Mouse (Mus musculus) small intestine, adult 2 months (tissue): Measurements from ENCODE around the gene Gpx5. TPM values are rescaled to one million over a fixed set of nuclear protein-coding genes. Genes with fewer than 3 reads are reported as not detected.

Experiments used
- H3K27ac ChIP-seq: fragments of 200-500 bp; 2 replicates; pipeline ENCODE4 v1.5.1; 2012; ENCODE audit warnings: low read depth, low read length, control low read depth, inconsistent platforms; ENCODE audit not compliant: insufficient read depth
- H3K27me3 ChIP-seq: fragments of 200-500 bp; 2 replicates; pipeline ENCODE4 v1.6.1; 2012; ENCODE audit warnings: mild to moderate bottlenecking, moderate library complexity, low read length, inconsistent platforms; ENCODE audit not compliant: control insufficient read depth, insufficient read depth
- H3K36me3 ChIP-seq: fragments of 200-500 bp; 2 replicates; pipeline ENCODE4 v1.6.1; 2012; ENCODE audit warnings: mild to moderate bottlenecking, low read length, control low read depth, inconsistent platforms; ENCODE audit not compliant: control insufficient read depth, insufficient read depth
- H3K4me1 ChIP-seq: fragments of 200-500 bp; 2 replicates; pipeline ENCODE4 v1.6.1; 2012; ENCODE audit warnings: low read length, inconsistent platforms, mixed read lengths; ENCODE audit not compliant: control insufficient read depth, insufficient read depth, insufficient read length
- H3K4me3 ChIP-seq: fragments of 200-500 bp; 2 replicates; pipeline ENCODE4 v1.5.1; 2012; ENCODE audit warnings: low read depth, mild to moderate bottlenecking, control low read depth, inconsistent platforms, low read length, moderate library complexity
- CTCF ChIP-seq: fragments of 200-500 bp; IDR thresholded peaks from 2 replicates; pipeline ENCODE4 v1.5.1; 2012; ENCODE audit warnings: low read depth, mild to moderate bottlenecking, control low read depth, inconsistent platforms, low read length, moderate library complexity, mixed read lengths; ENCODE audit not compliant: insufficient replicate concordance, insufficient read length; ENCODE audit errors: extremely low read depth
- POLR2A ChIP-seq: fragments of 200-500 bp; IDR thresholded peaks from 2 replicates; pipeline ENCODE4 v1.6.1; 2012; ENCODE audit warnings: low read depth, mild to moderate bottlenecking, control low read depth, inconsistent platforms, low read length, moderate library complexity
- WGBS: fragments of 180-500 bp; shearing (Covaris S2); methylation state at CpG from one replicate; pipeline ENCODE4 v1.1.7; 2018; 5-methylcytosine and 5-hydroxymethylcytosine counted together
- polyA plus RNA-seq: library from polyadenylated mRNA; depleted of rRNA; stranded (reverse); fragments of >200 nt; gene quantifications from 2 replicates; pipeline ENCODE4 v1.2.3, GENCODE M21; 2012; rRNA removed

The Gpx5 gene
- polyA plus RNA-seq, 1 experiment, result not detected

DNA sequence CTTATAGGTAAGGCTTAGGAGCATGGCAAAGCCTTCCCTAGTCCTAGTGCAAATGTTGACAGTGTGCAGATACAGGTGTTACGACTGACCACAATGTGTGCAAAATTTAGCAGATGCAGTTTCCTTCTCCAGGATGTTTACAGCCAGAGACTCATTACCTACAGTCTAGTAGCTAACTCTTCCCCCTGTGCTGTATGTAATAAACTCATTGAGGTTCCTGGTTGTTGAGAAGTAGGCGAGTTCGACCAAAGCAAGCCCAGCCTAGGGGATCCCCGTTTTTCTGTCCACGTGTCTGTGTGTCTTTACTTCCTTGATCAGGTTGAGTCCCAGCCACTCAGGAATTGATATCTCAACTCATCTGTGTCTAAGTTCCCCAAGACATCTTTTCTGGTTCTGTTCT lies 48.4 kb downstream of the Gpx5 start:
- 32% methylated on average over 5 of the region's 5 CpGs for WGBS
- Histone ChIP-seq H3K4me3 (no peak overlapping the region), H3K27me3 (no peaks in the 10 kb centered on the region), H3K36me3 (no peaks in the 10 kb centered on the region), H3K4me1 (peaks cover 15% of the 10 kb centered on the region; the same call in 1 of the 2 replicates), H3K27ac (peak overlapping the region; percentile 19; the same call in 1 of the 2 replicates)
- TF ChIP-seq POLR2A (no peak), CTCF (no peak)

DNA sequence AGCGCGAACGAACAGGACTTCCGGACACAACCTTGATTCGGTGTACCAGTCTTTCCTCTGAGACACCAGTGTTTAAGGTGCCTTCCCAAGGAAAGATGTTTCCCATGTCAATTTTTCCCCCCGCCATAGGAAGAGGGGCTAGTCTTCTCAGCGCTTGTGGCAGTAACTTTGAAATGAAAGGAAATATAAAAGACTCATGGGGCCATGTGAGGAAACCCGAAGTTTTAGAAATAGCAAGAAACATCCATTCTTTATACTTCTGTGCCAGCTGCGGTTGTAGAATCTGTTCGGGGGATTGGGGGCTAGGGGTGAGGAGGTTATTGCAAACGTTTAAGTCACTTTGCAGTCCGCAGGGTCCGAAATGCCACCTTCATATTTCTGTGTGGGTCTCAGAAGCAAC lies 49.3 kb downstream of the Gpx5 start:
- TF ChIP-seq CTCF (no peak), POLR2A (no peak)
- Histone ChIP-seq H3K27me3 (no peaks in the 10 kb centered on the region), H3K36me3 (no peaks in the 10 kb centered on the region), H3K4me1 (peaks cover 15% of the 10 kb centered on the region; the same call in 1 of the 2 replicates), H3K27ac (no peak overlapping the region), H3K4me3 (peak overlapping the region; percentile 6; the same call in 1 of the 2 replicates)
- 30% methylated on average over 13 of the region's 13 CpGs for WGBS

DNA sequence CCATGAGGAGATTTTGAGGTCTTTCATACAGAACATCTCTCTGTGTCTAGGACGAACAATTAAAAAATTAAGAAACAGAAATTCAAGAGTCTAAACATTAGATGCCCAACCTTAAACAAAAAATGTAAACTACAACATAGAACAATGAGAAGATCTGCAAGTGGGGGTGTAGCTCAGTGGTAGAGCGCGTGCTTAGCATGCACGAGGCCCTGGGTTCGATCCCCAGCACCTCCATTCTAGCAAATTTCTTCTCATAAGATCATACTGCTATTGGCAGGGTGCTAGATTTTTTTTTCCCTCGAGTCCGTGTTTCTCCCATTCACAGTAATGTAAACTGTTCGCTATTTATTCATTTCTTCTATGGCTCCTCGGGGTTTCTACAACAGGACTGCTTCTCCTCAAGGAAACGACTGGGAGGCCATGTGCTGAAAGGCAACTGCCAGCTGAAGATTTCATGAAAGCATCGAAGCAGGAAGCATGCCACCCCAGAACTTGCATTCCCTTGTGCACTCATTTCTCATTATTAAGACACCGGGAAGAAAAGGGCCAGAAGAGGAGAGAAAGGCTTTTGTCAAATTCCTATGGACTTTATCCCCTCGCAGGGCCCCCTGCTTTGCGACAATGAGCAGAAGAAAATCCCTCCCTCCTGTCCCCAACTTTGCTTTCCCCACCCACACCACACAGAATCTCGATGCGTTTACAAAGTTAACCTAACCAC lies 50.0 kb downstream of the Gpx5 start:
- Histone ChIP-seq H3K27me3 (no peaks in the 10 kb centered on the region), H3K36me3 (no peaks in the 10 kb centered on the region), H3K4me1 (peaks cover 15% of the 10 kb centered on the region; the same call in 1 of the 2 replicates), H3K27ac (no peak overlapping the region), H3K4me3 (peak overlapping the region; percentile 6; the same call in 1 of the 2 replicates)
- WGBS, result 34% methylated on average over 16 of the region's 16 CpGs
- TF ChIP-seq POLR2A, result no peak
- no peak for TF ChIP-seq CTCF

GRCm38 (mm10) chr13:21240788-21241187 lies 51.7 kb downstream of the Gpx5 start:
- Histone ChIP-seq H3K4me3 (no peak overlapping the region), H3K27me3 (no peaks in the 10 kb centered on the region), H3K27ac (no peak overlapping the region), H3K36me3 (no peaks in the 10 kb centered on the region), H3K4me1 (peaks cover 21% of the 10 kb centered on the region; the same call in 1 of the 2 replicates)
- WGBS, result 69% methylated on average over 7 of the region's 7 CpGs
- TF ChIP-seq CTCF (no peak), POLR2A (no peak)

GRCm38 (mm10) chr13:21237161-21237560 lies 55.4 kb downstream of the Gpx5 start:
- Histone ChIP-seq H3K4me1 (peaks cover 10% of the 10 kb centered on the region; the same call in 1 of the 2 replicates), H3K4me3 (no peak overlapping the region), H3K36me3 (no peaks in the 10 kb centered on the region), H3K27ac (peak overlapping the region; percentile 48), H3K27me3 (no peaks in the 10 kb centered on the region)
- 74% methylated on average over 6 of the region's 6 CpGs for WGBS
- TF ChIP-seq POLR2A (no peak), CTCF (no peak)

DNA sequence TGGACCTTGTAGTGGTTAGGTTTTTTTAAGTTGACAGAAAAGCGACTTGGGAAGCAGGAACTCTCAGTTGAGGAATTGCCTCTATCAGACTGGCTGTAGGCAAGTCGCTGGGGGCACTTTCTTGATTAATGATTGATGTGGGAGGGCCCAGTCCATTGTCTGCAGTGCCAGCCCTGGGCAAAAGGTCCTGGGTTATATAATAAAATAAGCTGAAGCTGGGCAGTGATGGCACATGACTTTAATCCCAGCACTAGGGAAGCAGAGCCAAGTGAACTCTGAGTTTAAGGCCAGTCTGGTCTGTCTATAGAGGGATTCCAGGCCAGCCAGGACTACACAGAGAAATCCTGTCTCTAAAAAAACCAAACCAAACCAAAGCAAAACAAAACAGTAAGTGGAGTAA lies 55.8 kb downstream of the Gpx5 start:
- WGBS, result 16% methylated on average over 2 of the region's 2 CpGs
- no peak overlapping the region for H3K4me3 ChIP-seq
- H3K27me3 ChIP-seq, result no peaks in the 10 kb centered on the region
- H3K27ac ChIP-seq, result peak overlapping the region; percentile 77
- H3K36me3 ChIP-seq, result no peaks in the 10 kb centered on the region
- peaks cover 10% of the 10 kb centered on the region; the same call in 1 of the 2 replicates for H3K4me1 ChIP-seq
- TF ChIP-seq POLR2A, result no peak
- no peak for TF ChIP-seq CTCF

Other genes with a start within 250 kb of the Gpx5 start
- gene Olfr1370, start 217.8 kb downstream of the Gpx5 start, polyA plus RNA-seq, result not detected in 2 replicates
- not detected in 2 replicates for gene Olfr1369-ps1, start 181.2 kb downstream of the Gpx5 start, polyA plus RNA-seq
- not detected in 2 replicates for gene Olfr263, start 163.1 kb downstream of the Gpx5 start, polyA plus RNA-seq
- gene Olfr1368, start 146.9 kb downstream of the Gpx5 start, polyA plus RNA-seq, result not detected in 2 replicates
- 34.0 and 46.4 TPM in 2 replicates for gene Trim27, start 113.3 kb downstream of the Gpx5 start, polyA plus RNA-seq
- not detected in 2 replicates for gene Gpx6, start 19.4 kb upstream of the Gpx5 start, polyA plus RNA-seq
- not detected in 2 replicates for gene Olfr1367, start 54.2 kb upstream of the Gpx5 start, polyA plus RNA-seq
- 0.13 and 0.38 TPM in 2 replicates for gene Zscan12, start 70.1 kb upstream of the Gpx5 start, polyA plus RNA-seq
- 7.6 and 11.7 TPM in 2 replicates for gene Zkscan3, start 110.0 kb upstream of the Gpx5 start, polyA plus RNA-seq
- 0.30 TPM in 1 of 2 replicates, not detected in the other for gene Pgbd1, start 148.3 kb upstream of the Gpx5 start, polyA plus RNA-seq
- 1.9 and 3.1 TPM in 2 replicates for gene Zscan26, start 161.0 kb upstream of the Gpx5 start, polyA plus RNA-seq
- gene Nkapl, start 175.8 kb upstream of the Gpx5 start, polyA plus RNA-seq, result 0.08 TPM in 1 of 2 replicates, not detected in the other
- gene Zkscan4, start 186.2 kb upstream of the Gpx5 start, polyA plus RNA-seq, result 0.06 and 0.16 TPM in 2 replicates
- gene Gm10065, start 186.7 kb upstream of the Gpx5 start, polyA plus RNA-seq, result not detected in 2 replicates
- gene AK157302, start 202.5 kb upstream of the Gpx5 start, polyA plus RNA-seq, result 0.08 TPM in 1 of 2 replicates, not detected in the other
- 11.1 and 22.1 TPM in 2 replicates for gene Gm11273, start 208.7 kb upstream of the Gpx5 start, polyA plus RNA-seq
- gene Zkscan8, start 238.4 kb upstream of the Gpx5 start, polyA plus RNA-seq, result 0.66 and 0.79 TPM in 2 replicates